Comparison of ENCODE assay signal across 17 mouse cellular contexts in genomic region chr13:9261748-9262147, GRCm38 (mm10).
"Had no signal": no experiment of that assay in that cellular context is flagged by ENCODE, and none has a peak within 500 bp of the region (broad histone marks: within the 10 kb centered on the region; RNA-seq: fewer than 3 reads in every experiment).

No protein-coding gene starts in this region.

- H3K27ac ChIP-seq: kidney, postnatal 0 days; limb, embryonic 12.5 days; liver, embryonic 13.5 days; lung, embryonic 15.5 days had no signal

- H3K9me3 ChIP-seq: limb, embryonic 12.5 days; liver, embryonic 13.5 days; lung, embryonic 15.5 days had no signal

- H3K9ac ChIP-seq: limb, embryonic 12.5 days; liver, embryonic 13.5 days; liver, postnatal 0 days; lung, embryonic 15.5 days had no signal

- H3K36me3 ChIP-seq: limb, embryonic 12.5 days; liver, embryonic 13.5 days; lung, embryonic 15.5 days had no signal

- H3K27me3 ChIP-seq: limb, embryonic 12.5 days; liver, embryonic 13.5 days; lung, embryonic 15.5 days had no signal

- ATAC-seq: liver, postnatal 0 days had no signal

- H3K4me3 ChIP-seq: limb, embryonic 12.5 days; liver, embryonic 13.5 days; lung, embryonic 15.5 days had no signal

- H3K4me1 ChIP-seq: limb, embryonic 12.5 days; liver, embryonic 13.5 days; lung, embryonic 15.5 days had no signal

- DNase-seq: kidney, adult 11 months; kidney, adult 9 months; kidney, postnatal 36 days; layer of hippocampus, adult 9-11 months; layer of hippocampus, postnatal 36 days; liver; liver, embryonic 13.5 days; liver, postnatal 0 days; lung, postnatal 36 days; retina, postnatal 1 day; right cerebral cortex, postnatal 4 days; spleen, adult 18-20 months; thymus, postnatal 36 days had no signal

- H3K4me2 ChIP-seq: limb, embryonic 12.5 days; liver, embryonic 13.5 days; lung, embryonic 15.5 days; midbrain, embryonic 11.5 days had no signal
